Mouse (Mus musculus): ENCODE measurements around the gene Sh3pxd2a.

Gene Sh3pxd2a

DNA sequence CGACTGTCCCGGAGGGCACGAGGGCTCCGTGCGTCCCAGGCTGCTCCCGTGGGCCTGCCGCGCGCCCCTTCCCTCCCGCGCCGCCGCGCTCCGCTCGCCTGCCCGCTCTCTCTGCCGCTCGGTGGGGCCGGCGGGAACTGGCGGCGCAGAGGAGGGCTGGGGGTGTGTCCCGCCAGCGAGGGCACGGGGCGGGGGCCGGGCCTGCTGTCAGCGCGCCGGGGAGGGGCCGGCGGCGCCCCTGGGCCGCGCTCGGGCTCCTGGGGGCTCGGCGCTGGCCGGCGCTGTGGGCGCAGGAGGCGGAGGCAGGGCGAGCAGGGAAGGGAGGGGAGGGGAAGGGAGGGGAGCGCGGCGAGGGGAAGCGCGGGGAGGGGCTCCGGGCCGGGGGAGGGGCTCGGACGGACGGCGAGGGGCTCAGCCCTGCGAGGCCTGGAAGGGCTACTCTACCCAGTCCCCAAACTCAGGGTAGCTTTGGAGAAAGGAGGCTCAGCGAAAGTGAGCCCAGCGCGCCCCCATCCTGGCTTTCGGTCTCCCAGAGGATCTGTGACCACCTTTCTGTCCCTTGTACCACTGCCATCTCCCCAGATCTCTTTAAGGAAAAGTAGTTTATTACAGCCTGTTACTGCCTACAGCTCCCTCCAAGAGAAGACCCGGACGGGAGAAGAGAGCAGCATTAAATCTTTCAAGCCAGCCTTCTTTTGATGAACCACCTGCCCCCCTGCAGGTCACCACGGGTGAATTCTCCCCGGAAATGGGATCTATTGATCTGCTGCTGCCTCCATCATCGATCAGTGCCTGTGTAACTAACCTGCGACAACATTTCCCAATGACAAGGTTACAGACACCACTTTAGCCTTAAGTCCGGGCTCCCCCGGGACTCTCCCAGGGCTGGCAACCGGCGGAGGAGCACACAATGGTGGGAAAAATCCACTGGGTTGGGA is at the start of gene Sh3pxd2a:
Sh3pxd2a (minus strand) TSS at position 98 of the 938 bp plus-strand sequence.
- peak; percentile 48 for DNase-seq

DNA sequence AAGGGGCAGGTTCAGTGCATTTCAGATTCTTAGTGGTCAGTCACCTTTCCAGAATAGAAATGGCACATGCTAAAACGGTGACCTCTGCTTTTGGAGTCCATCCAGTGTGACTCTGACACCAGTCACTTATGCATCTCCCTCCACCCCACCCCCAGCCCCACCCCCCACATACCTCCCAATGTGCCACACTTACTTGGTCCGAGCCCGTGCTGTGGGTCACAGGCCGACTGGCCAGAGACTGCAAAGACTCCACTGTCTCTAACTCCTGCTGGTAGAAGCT is 49.4 kb upstream of the Sh3pxd2a start:
- no peak for DNase-seq

DNA sequence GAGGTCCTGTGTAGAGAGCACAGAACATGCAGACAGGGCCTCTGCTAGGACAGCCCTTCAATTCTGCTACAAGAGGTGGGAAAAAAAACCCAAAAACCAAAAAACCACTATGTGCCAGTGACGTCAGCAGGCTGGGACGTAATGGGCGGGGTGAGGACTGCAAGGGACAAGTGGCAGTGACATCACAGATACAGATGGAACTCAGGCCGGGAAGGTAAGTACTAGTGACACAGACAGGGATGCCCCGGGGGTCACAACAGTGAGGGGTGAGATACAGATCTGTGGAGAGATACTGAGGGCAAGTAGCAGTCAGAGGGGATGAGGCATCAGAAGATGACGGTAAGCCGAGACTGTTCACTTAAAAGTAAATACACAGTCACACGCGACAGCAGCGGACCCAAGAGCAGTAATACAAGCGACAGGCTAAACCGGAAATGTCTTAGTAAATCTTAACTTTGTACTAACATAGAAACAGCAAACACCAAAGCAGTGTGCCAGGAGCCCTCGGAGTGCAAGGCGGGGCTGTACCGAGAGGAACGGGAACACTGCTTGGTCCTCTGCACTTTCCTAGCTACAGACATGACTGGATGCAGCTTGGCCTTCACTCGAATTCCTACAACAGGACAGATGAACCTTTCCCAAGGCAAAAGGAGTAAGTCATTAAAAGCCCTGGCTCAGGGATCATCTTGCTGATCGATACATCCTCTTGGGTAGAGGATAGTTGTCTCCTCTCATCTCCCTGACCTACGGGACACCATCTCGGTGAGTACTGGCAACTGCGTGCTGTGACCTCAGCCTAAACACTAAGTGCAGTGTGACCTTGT is 48.8 kb upstream of the Sh3pxd2a start:
- no peak for DNase-seq

DNA sequence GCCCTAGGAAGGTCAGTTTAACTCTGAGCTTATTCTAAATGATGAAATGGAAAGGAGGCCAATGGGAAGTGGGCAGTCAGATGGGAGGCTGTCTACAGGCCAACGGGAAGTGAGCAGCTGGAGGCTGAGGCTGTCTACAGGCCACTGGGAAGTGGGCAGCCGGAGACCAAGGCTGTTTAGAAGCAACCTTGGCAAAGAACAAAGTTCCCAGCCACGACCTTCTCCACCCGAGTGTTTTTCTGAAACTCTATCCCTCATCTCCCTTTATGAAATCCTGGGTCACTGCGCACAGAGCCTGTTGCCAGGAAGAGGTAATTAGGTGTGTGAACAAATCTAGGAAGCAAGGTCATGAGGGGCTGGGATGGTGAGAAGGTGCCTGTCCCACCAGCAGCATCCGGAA is 47.8 kb upstream of the Sh3pxd2a start:
- no peak for DNase-seq

DNA sequence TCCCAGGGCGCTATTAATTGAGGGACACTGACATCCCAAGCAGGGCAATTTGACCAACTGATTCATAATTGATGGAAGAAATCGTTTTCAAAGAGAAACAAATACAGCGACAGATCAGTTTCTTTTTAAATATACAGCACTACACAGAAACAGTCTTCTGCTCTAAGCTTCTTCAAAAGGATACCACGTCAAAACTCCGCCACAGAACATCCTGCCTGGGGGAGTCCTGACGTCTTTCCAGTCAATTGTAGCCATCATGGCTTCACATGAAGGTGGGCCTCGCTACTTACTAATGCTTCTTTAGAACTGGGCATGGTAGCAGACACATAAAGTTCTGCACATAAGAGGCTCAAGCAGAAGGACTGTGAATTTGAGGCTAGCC is 47.1 kb upstream of the Sh3pxd2a start:
- no peak for DNase-seq

DNA sequence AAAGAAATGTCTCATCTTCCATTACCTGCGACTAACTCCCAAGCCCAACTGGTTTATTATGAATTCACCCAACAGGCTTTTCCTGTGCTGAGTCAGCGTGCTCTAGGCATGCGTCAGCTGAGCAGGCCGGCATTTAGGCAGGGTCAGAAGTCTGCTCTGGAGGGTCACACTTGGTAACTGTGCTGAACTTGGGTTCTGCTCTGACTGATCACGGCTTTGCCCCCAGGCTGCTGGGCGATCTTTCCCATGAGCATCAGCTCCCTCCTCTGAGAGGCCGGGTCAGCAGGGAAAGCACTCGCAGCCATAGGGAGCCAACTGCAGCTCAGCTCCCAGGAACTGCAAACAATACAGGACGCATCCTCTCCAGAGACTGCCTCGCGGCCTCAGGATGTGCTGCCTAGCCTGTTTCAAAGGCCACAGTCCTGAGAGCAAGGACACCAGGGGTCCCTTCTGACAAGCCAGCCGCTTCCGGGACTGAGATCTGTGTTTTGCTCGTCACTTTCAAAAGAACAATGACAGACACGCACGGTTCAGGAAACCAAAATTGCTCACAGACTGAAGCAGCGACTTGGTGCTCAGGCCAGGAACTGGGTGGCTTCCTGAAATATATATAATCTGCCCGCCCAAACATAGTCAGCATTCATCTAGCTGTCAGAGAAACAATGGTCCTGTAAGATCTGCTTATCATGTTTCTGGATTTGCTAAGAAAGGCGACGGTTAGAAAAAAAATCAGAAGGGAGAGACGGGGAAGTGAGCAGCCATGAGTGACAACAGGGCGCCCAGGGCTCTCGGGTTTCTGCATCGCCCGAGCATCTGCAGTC is 46.5 kb upstream of the Sh3pxd2a start:
- no peak for DNase-seq

DNA sequence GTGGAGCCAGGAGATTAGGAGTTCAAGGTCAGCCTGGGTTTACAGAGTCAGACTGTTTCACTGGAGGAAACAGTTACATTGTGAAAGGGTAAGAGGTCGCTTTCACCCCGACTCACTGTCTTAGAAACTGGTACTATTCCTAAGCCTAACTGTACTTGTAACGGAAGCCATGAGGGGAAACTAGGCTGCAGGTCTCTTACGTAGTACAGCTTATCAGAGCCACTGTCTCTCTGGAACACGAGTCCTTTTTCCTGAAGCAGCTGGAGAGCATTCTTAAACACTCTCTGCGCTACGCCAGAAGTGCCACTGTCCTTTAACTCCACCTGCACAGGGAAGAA is 45.9 kb upstream of the Sh3pxd2a start:
- DNase-seq, result no peak

DNA sequence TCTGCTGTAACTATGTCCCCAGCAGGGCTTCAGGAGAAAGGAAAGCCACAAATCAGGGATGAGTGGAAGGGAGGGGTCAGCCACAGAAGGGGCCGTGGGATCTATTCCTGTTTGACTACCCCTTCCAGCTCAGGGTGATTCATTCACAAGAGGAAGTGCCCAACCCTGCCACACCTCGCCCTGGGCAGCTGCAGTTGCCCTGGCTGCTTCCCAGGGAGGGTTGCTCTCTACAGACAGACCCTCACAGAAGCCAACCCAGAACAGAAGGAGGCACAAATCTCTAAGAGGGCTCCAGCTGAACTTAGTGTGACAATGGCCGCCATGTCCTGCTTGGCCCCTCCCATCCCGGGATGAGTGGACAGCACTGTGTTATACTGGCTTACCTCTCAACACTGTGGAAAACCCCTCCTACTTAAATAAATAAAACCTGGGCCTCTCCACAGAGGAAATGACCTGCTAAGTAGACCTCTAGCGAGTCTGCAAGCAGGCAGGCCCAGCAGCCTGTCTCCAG is 44.6 kb upstream of the Sh3pxd2a start:
- DNase-seq, result no peak

DNA sequence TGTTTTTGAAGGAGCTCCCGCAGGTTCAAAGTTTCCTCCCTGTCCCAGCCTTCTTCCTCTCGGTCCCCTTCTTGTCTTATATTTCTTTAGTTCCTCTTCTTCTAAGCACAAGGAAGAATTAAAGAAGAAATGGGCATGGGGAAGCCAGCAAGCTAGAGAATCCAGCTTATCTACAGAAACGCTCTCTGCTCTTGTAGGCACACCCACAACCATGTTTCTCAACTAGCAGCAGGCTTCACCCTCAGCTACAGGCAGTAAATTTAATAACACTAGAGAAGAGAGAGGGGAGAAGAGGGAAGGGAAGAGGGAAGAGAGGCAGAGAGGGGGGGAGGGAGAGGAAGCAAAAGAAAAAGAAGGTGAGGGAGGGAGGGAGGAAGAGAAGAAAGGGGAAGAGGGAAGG is 44.0 kb upstream of the Sh3pxd2a start:
- DNase-seq, result no peak

DNA sequence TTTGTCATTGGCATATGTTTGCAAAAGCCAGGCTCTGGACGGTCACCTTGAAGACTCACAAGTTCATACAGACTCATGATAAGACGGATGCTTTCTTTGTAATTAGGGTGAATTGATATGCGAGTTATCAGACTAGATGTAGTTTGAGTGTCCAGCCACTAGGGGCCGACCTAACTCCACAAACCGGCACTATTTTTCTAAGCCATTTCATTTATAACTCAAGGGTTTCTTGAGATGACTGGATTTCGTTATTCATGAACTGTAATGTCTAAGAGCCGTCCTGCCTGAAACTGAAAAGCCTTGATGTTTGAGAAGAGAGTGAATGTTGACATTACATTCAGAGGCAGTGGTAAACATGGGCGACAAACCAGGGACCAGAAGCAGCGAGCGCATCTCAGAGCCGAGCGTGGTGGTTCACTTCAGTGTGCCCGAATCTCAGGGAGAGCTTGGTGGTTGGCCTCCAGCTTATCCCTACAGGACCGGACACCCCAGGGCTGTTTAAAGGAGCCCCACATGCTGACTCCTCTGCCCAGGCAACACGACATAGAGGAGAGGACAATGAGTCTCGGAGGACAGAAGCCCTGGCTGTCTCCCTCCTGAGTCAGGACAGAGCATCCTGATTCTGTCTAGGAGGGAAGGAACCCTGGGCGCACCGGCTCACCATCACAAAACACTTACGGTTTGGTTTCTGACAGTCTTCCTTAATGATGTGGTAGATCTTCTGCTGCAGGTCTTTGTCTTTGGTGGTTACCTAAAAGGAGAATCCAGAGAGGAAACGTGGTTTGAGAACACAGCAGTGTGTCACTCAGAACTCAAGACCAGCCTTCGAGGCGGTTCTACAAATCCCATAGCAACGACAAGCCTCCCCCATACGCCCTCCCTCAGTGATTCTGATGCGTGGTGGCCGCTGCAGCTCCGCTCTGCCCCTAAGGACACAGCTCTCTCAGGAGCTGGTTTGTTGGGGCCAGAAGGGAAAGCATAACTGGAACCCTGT is 43.2 kb upstream of the Sh3pxd2a start:
- DNase-seq, result peak; percentile 47

DNA sequence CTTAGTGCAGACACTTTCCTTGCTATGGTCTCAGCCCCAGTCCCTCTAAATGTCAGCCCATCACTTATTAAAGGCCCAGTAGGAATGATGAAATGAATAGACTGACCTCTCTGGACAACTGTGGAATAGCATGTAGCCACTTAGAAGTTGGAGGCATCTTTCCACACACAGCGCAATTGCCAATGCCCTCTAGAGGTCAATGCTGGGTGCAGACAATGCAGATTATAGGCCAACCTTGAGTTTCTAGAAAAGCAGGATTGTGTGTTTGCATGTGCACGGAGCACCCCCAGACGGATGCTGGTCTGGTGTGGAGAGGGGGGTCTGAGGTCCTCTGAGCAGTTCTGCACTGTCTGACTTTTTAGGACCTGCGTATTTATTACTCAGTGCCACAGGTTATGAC is 39.4 kb upstream of the Sh3pxd2a start:
- no peak for DNase-seq

DNA sequence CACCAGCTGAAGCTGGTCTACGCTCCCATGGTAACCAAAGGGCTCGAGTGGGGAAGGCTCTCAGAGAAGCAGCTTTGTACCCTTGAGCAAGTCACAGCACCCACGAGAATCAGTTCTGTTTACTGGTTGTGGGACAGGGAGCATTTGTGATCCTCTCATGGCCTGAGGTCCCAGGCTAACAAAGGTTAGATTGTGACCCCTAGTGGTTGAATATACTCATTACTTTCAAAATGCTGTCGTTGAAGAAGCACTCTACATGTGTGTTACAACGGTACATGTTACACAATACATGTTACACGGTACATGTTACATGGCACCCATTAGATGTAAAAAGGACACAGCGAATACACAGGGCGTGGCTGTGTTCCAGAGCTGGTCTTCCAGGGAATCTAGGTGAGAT is 38.4 kb upstream of the Sh3pxd2a start:
- DNase-seq, result no peak

DNA sequence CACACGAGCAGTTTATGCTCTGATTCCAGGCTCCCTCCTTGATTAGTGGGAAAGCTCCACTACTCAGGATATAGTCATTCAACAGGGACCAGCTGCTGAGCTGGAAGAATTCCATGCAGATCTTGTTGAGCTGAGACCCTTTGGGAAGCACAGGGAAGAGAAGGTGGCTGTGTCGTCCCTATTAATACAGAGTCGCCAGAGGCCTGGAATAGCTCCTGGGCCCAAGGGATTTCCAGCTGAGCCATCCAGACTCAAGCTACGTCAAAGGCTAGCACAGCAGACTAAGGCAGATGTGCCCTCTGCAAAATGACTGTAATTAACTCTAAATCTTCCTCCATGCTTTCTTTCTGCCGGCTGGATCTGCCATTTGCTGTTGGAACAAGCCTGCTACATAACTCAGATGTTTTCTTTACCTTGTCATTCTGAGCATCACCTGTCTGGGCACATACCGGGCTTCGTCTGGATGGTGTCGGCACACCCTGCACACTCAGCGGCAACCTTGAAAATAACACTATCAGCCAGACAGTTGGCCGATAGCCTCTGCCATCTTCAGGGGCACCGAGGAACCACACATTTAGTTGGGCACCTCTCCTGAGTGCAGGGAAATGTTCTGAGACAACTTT is 36.3 kb upstream of the Sh3pxd2a start:
- DNase-seq, result no peak

DNA sequence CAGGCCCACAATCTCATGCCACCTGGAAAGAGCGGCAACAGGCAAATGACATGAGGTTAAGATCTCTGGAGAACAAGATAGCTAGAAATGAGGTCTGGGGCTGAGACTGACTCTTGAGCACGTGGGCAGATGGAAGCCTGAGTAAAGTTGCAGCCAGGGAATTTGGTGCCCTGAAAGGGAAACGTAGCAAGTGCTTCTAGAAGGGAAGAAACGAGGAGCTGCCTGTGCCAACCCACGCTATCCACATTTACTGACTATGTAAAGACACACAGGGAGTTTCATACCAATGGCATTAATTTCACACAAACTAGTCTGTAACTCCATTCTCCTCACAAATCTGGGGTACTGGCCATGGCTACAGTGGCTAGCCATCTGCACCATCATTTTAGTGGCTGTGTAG is 35.6 kb upstream of the Sh3pxd2a start:
- no peak for DNase-seq

DNA sequence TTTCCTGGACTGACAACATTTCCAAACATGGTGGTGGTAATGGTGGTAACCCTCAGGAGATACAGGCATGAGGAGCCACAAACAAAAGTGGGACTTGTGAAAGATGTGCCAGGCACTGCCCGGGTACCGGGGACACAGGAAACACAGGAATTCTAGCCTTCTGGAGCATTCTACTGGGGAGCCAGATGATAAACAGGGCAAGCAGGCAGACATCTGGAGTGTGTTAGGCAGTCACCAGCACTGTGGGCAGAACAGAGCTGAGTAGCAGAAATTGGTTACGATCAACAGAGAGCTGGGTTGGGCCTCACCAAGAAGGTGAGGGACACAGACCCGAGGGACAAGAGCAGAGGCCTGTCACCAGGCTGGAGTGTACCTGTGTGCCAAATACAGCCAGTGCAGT is 34.7 kb upstream of the Sh3pxd2a start:
- no peak for DNase-seq

DNA sequence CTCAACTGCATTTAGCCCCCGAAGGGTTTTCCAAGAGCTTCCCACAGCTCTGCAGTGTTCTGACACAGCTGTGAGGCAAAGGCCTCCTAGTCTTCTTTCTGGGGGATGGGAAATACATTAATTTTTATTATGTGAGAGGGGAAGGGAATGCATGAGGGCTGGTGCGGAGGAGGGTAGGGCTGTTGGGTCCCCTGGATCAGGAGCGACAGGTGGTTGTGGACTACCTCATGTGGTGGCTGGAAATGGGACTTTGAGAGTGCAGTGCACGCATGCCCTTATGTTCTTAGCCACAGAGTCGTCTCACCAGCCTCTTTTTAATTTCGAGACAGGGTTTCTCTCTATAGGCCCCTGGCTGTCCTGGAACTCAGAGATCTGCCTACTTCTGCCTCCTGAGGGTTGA is 33.5 kb upstream of the Sh3pxd2a start:
- DNase-seq, result no peak

DNA sequence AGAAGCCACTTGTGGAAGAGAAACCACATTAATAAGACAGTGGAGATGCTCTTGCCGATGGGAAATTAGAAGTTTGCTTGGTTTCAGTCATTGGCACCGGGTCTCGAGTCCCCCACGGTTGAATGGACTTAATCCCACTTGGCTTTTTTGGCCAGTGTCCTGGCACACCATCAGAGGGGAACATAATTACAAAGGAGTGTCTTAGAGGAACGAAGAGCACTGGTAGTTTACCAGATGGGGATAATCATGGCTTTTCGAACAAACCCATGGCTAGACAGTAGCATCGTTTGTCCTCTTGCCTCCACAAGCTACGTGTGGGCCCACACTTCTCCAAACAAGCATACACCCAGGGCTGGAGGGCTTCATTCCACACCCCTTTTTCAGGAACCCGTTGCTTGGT is 33.1 kb upstream of the Sh3pxd2a start:
- DNase-seq, result no peak

DNA sequence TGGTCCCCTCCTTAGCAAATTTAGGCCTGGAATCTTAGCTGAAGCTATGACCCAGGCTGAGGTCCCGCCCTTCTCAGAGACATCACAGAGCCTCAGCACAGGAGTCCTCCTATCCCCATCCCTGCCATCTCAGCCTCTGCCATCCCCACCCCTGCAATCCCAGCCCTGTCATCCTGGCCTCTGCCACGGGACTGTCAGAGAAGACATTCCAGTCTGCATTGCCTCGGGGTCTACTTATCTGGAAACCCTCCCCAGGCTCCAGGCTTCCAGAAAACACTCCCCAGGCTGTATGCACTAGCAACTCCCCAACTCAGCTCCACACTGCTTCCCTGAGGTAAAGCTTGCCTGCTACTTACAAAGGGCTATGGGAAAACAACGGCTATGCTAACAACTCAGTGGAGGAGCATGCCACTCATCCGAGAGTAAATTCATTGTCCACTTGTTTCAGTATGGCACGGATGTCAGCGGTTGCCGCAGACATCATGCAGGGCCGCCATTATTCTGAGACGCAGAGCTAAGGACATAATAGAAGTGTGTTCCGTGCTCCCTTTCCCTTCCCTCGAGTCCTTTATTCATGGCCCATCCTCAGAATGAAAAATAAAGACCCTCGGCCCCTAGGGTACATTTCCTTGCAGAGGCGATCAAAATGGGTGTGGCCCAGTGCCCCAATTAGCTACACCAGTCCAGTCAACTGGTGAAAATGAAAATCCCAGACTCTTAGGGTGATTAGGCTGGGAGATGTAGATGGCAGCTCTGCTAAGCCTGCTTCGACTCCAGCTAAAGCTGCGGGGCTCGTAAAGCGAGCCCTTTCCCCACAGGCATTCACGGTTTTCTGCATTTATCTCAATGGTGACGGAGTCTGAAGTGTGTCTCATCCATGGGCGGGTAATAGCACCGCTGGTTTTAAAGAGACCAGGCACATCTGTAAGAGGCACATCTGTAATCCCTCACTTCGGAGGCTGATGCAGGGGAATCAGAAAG is 29.1 kb upstream of the Sh3pxd2a start:
- DNase-seq, result no peak

DNA sequence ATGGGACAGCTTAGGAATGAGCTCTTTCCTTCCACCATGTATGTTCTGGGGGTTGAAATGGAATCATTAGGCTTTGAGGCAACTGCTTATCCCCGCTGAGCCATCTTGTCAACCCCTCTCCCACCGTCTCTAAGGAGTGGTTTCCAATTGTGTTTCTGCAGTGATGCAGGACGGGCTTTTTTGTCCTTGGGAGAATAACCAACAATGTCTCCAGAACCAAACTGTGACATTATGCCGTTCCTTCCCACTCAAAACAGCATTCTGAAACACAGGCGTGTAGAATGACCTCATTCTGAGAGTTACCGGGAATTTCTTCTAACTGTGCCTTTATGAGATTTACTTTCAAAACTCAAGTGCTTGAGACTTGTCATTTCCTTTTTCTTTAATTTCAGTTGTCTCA is 28.2 kb upstream of the Sh3pxd2a start:
- DNase-seq, result no peak

DNA sequence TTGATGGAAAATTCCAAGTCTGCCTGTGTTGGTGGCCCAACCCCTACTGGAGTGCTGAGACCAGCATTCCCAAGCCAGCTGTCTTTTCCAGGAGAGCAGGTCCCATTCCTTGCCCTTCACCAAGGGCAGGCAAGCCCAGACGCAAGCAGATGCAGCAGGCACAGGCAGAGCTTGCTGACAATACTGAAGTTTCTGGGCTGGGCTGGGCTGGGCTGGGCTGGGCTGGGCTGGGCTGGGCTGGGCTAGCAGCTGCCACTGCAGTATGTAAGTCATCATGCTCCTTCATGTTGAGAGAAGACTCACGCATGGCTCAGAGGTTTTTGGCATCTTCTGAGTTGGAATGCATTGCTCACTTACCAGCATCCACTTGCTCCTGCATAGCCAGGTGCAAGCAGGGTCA is 27.7 kb upstream of the Sh3pxd2a start:
- DNase-seq, result no peak
